In the genomic region with DNA sequence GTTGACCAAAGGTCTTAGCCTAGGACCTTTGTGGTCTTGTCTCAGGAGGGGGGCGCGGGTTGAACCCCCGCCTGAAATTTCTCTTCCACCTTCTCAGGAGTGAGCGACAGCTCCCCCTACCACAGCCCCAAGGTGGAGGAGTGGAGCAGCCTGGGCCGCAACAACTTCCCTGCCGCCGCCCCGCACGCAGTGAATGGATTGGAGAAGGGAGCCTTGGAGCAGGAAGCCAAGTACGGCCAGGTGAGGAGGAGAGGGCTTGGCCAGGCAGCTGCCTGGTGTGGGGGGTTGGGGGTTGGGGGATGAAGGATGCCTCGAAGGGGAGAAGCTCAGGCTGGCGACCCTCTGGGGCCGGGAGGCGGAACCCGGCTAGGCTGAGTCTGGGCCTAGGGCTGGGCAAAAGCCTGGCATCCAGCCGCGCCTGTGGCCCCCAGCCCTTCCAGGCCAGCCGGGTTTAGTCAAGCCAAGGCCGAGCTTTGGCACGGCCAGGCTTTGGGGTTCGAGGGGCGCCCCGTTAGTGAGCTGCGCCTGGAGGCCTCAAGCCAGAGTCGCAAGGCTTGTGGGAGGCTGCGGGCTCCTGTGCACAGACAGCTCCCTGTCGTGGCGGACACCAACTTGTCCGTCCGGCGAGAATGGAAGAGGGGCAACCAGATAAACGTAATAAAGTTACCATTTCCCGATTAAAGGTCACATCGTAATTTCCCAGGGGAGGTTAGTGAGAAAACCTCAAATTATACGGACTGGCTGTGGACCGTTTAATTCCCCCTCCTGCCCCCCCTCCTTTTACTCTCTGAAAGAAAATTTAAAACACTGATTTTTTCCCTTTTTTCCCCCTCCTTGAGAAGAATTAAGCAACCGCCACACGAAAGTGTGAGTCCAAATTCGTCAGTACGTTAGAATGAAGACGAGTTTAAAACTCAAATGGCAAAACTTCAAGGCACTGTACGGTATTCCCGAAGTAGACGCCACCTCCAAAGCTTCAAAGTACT, we compare ENCODE assay signal across 12 mouse cellular contexts. TPM values are rescaled to one million over a fixed set of nuclear protein-coding genes. Genes with fewer than 3 reads are reported as not detected.
A peak's percentile ranks its signal among the peaks of the same experiment; 100 is the strongest.
DNase-seq lines count a peak whose midpoint lies in the region; ATAC-seq and TF ChIP-seq lines count a peak whose summit lies in the region.
"Had no signal": no experiment of that assay in that cellular context is flagged by ENCODE, and none has a peak within 500 bp of the region (broad histone marks: within the 10 kb centered on the region; RNA-seq: fewer than 3 reads in every experiment).

No protein-coding gene starts in this region.

- DNase-seq in hindbrain, embryonic 11.5 days (ENCODE audit: low spot score), result peak; percentile 57
- DNase-seq in hindbrain, postnatal 0 days (ENCODE audit: low spot score), result no peak
- DNase-seq in embryo, embryonic 10.5 days (ENCODE audit: low spot score), result peak; percentile 60
- peak; percentile 65 for DNase-seq in neural tube, embryonic 10.5 days (ENCODE audit: extremely low spot score, low spot score)
- no peak for DNase-seq in T-cell, adult 2 months (ENCODE audit: low spot score)
- DNase-seq: gastrocnemius, postnatal 25 days had no signal

- H3K27me3 ChIP-seq in hindbrain, embryonic 11.5 days (ENCODE audit: control insufficient read depth, insufficient read depth, low read length), result peaks cover 70% of the 10 kb centered on the region
- peaks cover 88% of the 10 kb centered on the region for H3K27me3 ChIP-seq in hindbrain, postnatal 0 days (ENCODE audit: insufficient read depth, low read length)
- H3K27me3 ChIP-seq in hindbrain, embryonic 12.5 days, result peaks cover 79% of the 10 kb centered on the region
- H3K27me3 ChIP-seq in liver, embryonic 12.5 days (replicated peaks), result peaks cover 73% of the 10 kb centered on the region

- TF ChIP-seq CTCF in hindbrain, postnatal 0 days (IDR thresholded peaks at IDR 0.05; ENCODE audit: low read depth), result no peak

- 2% methylated on average over 41 of the region's 44 CpGs for WGBS in hindbrain, embryonic 11.5 days
- 6% methylated on average over 44 of the region's 44 CpGs for WGBS in hindbrain, postnatal 0 days
- 5% methylated on average over 44 of the region's 44 CpGs for WGBS in hindbrain, embryonic 12.5 days
- WGBS in liver, embryonic 12.5 days (ENCODE audit: insufficient replicate concordance), result 8% methylated on average over 44 of the region's 44 CpGs

- 0 out of 2 replicates have a peak, but pooled peaks have one; percentile 30 for ATAC-seq in hindbrain, embryonic 11.5 days (ENCODE audit: low FRiP score)
- ATAC-seq in hindbrain, postnatal 0 days, result no peak
- no peak for ATAC-seq in hindbrain, embryonic 12.5 days (ENCODE audit: low FRiP score)
- no peak for ATAC-seq in liver, embryonic 12.5 days

- no peaks in the 10 kb centered on the region for H3K9me3 ChIP-seq in hindbrain, embryonic 11.5 days (ENCODE audit: control insufficient read depth, low read length)
- no peaks in the 10 kb centered on the region for H3K9me3 ChIP-seq in hindbrain, postnatal 0 days (ENCODE audit: low read length)
- no peaks in the 10 kb centered on the region for H3K9me3 ChIP-seq in hindbrain, embryonic 12.5 days (replicated peaks)
- no peaks in the 10 kb centered on the region for H3K9me3 ChIP-seq in liver, embryonic 12.5 days (replicated peaks)
- H3K9me3 ChIP-seq: stomach, embryonic 15.5 days had no signal

- no peaks in the 10 kb centered on the region; the same call in 1 of the 2 replicates for H3K4me1 ChIP-seq in hindbrain, embryonic 11.5 days (replicated peaks; ENCODE audit: control insufficient read depth, insufficient read depth, low read length)
- H3K4me1 ChIP-seq in hindbrain, postnatal 0 days (ENCODE audit: insufficient read depth, low read length), result no peaks in the 10 kb centered on the region
- H3K4me1 ChIP-seq in hindbrain, embryonic 12.5 days, result peaks cover 14% of the 10 kb centered on the region
- H3K4me1 ChIP-seq in liver, embryonic 12.5 days, result peaks cover 18% of the 10 kb centered on the region

- no peaks in the 10 kb centered on the region for H3K36me3 ChIP-seq in hindbrain, embryonic 11.5 days (ENCODE audit: control insufficient read depth, insufficient read depth, low read length)
- H3K36me3 ChIP-seq in hindbrain, postnatal 0 days (ENCODE audit: insufficient read depth, low read length), result no peaks in the 10 kb centered on the region
- no peaks in the 10 kb centered on the region for H3K36me3 ChIP-seq in hindbrain, embryonic 12.5 days
- H3K36me3 ChIP-seq in liver, embryonic 12.5 days, result no peaks in the 10 kb centered on the region
- H3K36me3 ChIP-seq: stomach, embryonic 15.5 days had no signal

- no peak overlapping the region for H3K27ac ChIP-seq in hindbrain, embryonic 11.5 days (ENCODE audit: low read depth, low read length)
- no peak overlapping the region for H3K27ac ChIP-seq in hindbrain, postnatal 0 days
- H3K27ac ChIP-seq in hindbrain, embryonic 12.5 days, result no peak overlapping the region
- no peak overlapping the region for H3K27ac ChIP-seq in liver, embryonic 12.5 days
- H3K27ac ChIP-seq: stomach, embryonic 15.5 days had no signal

- H3K4me2 ChIP-seq in hindbrain, embryonic 11.5 days (replicated peaks; ENCODE audit: low read depth, low read length), result no peak overlapping the region
- no peak overlapping the region for H3K4me2 ChIP-seq in hindbrain, postnatal 0 days (ENCODE audit: low read depth, low read length)
- peak overlapping the region; percentile 20 for H3K4me2 ChIP-seq in hindbrain, embryonic 12.5 days (replicated peaks)
- no peak overlapping the region for H3K4me2 ChIP-seq in liver, embryonic 12.5 days
- H3K4me2 ChIP-seq: stomach, embryonic 15.5 days had no signal

- no peak overlapping the region for H3K4me3 ChIP-seq in hindbrain, embryonic 11.5 days (ENCODE audit: low read depth, low read length)
- no peak overlapping the region for H3K4me3 ChIP-seq in hindbrain, postnatal 0 days (ENCODE audit: low read length)
- peak overlapping the region; percentile 6; the same call in 1 of the 2 replicates for H3K4me3 ChIP-seq in hindbrain, embryonic 12.5 days
- no peak overlapping the region for H3K4me3 ChIP-seq in liver, embryonic 12.5 days
- H3K4me3 ChIP-seq: erythroblast, embryonic 14.5 days; stomach, embryonic 15.5 days had no signal

- no peak overlapping the region for H3K9ac ChIP-seq in hindbrain, embryonic 11.5 days (ENCODE audit: low read depth, low read length)
- no peak overlapping the region for H3K9ac ChIP-seq in hindbrain, postnatal 0 days (replicated peaks; ENCODE audit: low read length)
- H3K9ac ChIP-seq in hindbrain, embryonic 12.5 days, result no peak overlapping the region
- no peak overlapping the region for H3K9ac ChIP-seq in liver, embryonic 12.5 days
- H3K9ac ChIP-seq: stomach, embryonic 15.5 days had no signal

RNA-seq across cellular contexts. Expression of a gene that starts 8.6 kb away (rescaled TPM):
- polyA plus RNA-seq in hindbrain, embryonic 11.5 days (2014; fragmentation: Nextera tagmentation; extraction: Ambion mirVana), result 1.4 and 2.5 TPM in 2 replicates
- total RNA-seq in hindbrain, postnatal 0 days (2014; rRNA removed), result not detected in 2 replicates
- polyA plus RNA-seq in hindbrain, postnatal 0 days (2015; fragmentation: Nextera tagmentation; extraction: Ambion mirVana), result not detected in 2 replicates
- 1.2 and 2.7 TPM in 2 replicates for polyA plus RNA-seq in hindbrain, embryonic 12.5 days (2016; fragmentation: Nextera tagmentation; extraction: Ambion mirVana)
- polyA plus RNA-seq in liver, embryonic 12.5 days (2016; fragmentation: Nextera tagmentation; extraction: Ambion mirVana), result 0.26 and 0.32 TPM in 2 replicates
- total RNA-seq: left cerebral cortex, postnatal 14 days had no signal
- polyA plus RNA-seq: erythroblast, embryonic 14.5 days; large intestine, adult 2 months had no signal

Comparison
In these comparisons a context has a peak if more than half of its experiments do, and no peak if none do; other contexts are left out.
1. DNase-seq: peak in hindbrain, embryonic 11.5 days (single experiment), embryo, embryonic 10.5 days (single experiment) and neural tube, embryonic 10.5 days (single experiment); none in hindbrain, postnatal 0 days (single experiment) and T-cell, adult 2 months (single experiment).